ENCODE assay signal across 18 mouse cellular contexts in the genomic region with DNA sequence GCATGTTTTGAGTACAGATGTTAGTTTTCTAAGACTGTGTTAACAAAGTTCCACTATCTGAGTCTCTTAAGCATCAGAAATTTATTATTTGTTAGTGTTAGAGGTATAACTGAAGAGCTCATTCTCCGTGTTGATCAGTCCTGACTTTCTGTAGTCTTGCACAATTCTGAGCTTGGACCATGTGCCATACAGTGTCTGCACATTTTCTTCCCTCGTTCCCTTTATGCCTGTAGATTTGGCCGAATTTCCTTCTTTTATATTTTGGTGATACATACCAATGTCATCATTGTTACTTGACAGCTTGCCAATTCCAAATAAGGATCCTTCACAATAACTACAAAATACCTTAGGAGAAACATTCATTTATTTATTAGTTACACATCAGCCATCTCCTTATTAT.
"Had no signal": no experiment of that assay in that cellular context is flagged by ENCODE, and none has a peak within 500 bp of the region (broad histone marks: within the 10 kb centered on the region; RNA-seq: fewer than 3 reads in every experiment).

No protein-coding gene starts in this region.

- H3K36me3 ChIP-seq: midbrain, embryonic 10.5 days; midbrain, embryonic 12.5 days; neural tube, embryonic 13.5 days; neural tube, embryonic 15.5 days had no signal

- H3K27ac ChIP-seq: liver, embryonic 14.5 days; midbrain, embryonic 10.5 days; midbrain, embryonic 12.5 days; neural tube, embryonic 13.5 days; neural tube, embryonic 15.5 days had no signal

- ATAC-seq: midbrain, embryonic 16.5 days had no signal

- H3K9ac ChIP-seq: liver, embryonic 14.5 days; midbrain, embryonic 12.5 days; neural tube, embryonic 13.5 days; neural tube, embryonic 15.5 days had no signal

- H3K4me1 ChIP-seq: midbrain, embryonic 10.5 days; midbrain, embryonic 12.5 days; neural tube, embryonic 13.5 days; neural tube, embryonic 15.5 days had no signal

- H3K4me3 ChIP-seq: midbrain, embryonic 10.5 days; midbrain, embryonic 12.5 days; myocyte; neural tube, embryonic 13.5 days; neural tube, embryonic 15.5 days had no signal

- H3K4me2 ChIP-seq: midbrain, embryonic 12.5 days; neural tube, embryonic 13.5 days; neural tube, embryonic 15.5 days had no signal

- H3K27me3 ChIP-seq: midbrain, embryonic 12.5 days; neural tube, embryonic 13.5 days; neural tube, embryonic 15.5 days had no signal

- H3K9me3 ChIP-seq: midbrain, embryonic 10.5 days; midbrain, embryonic 12.5 days; neural tube, embryonic 13.5 days; neural tube, embryonic 15.5 days had no signal

- DNase-seq: lung, adult 18-20 months; lung, postnatal 4 days; midbrain, embryonic 14.5 days; retina, postnatal 1 day; right cerebral cortex, adult 18-20 months; right cerebral cortex, postnatal 25 days; right cerebral cortex, postnatal 4 days; spleen, adult 18-20 months; thymus, adult 18-20 months; thymus, postnatal 14 days; thymus, postnatal 36 days had no signal
